Mouse (Mus musculus): ENCODE results near the gene Auts2. TPM values are rescaled to one million over a fixed set of nuclear protein-coding genes. Genes with fewer than 3 reads are reported as not detected.

The Auts2 gene
- total RNA-seq, 2 experiments from 2014 or later, result 19.4 to 30.5 TPM

GRCm38 (mm10) chr5:131435239-131435876 is 1107.8 kb downstream of the Auts2 start:
- intact Hi-C loops (cut with DNase I; ENCODE audit: low total_unique reads), result no loop called here
- no peak for DNase-seq

- intact Hi-C loops (cut with DNase I; ENCODE audit: low total_unique reads), result no loop called here
- no peak for DNase-seq
Observed at GRCm38 (mm10) chr5:131433291-131433690, 1109.9 kb downstream of the Auts2 start.

- DNase-seq, result no peak
- intact Hi-C loops (cut with DNase I; ENCODE audit: low total_unique reads), result no loop called here
Observed at GRCm38 (mm10) chr5:131431896-131432295, 1111.2 kb downstream of the Auts2 start.

- DNase-seq, result peak; percentile 44
- intact Hi-C loops (cut with DNase I; ENCODE audit: low total_unique reads), result no loop called here
Observed at GRCm38 (mm10) chr5:131430109-131430508, 1113.0 kb downstream of the Auts2 start.

GRCm38 (mm10) chr5:131429563-131429962 is 1113.6 kb downstream of the Auts2 start:
- intact Hi-C loops (cut with DNase I; ENCODE audit: low total_unique reads), result loop anchor here (5.0 to 10.0 kb wide), 2 partner anchors 275 to 567 kb away; no protein-coding TSS in a partner anchor

GRCm38 (mm10) chr5:131427734-131428413 is 1115.3 kb downstream of the Auts2 start:
- intact Hi-C loops (cut with DNase I; ENCODE audit: low total_unique reads), result loop anchor here (2.0 to 10.0 kb wide), 3 partner anchors 273 to 566 kb away; no protein-coding TSS in a partner anchor

More at GRCm38 (mm10) chr5:131429563-131429962, 1113.6 kb downstream of the Auts2 start:
- no peak for DNase-seq

GRCm38 (mm10) chr5:131422737-131423136 is 1120.4 kb downstream of the Auts2 start:
- no peak for DNase-seq
- intact Hi-C loops (cut with DNase I; ENCODE audit: low total_unique reads), result loop anchor here (10.0 kb wide), 1 partner anchor 268 kb away; no protein-coding TSS in a partner anchor

More at GRCm38 (mm10) chr5:131427734-131428413, 1115.3 kb downstream of the Auts2 start:
- peak; percentile 67 for DNase-seq

GRCm38 (mm10) chr5:131420406-131420805 is 1122.7 kb downstream of the Auts2 start:
- no peak for DNase-seq
- intact Hi-C loops (cut with DNase I; ENCODE audit: low total_unique reads), result loop anchor here (10.0 kb wide), 1 partner anchor 266 kb away; no protein-coding TSS in a partner anchor

GRCm38 (mm10) chr5:131415902-131416545 is 1127.1 kb downstream of the Auts2 start:
- no peak for DNase-seq
- intact Hi-C loops (cut with DNase I; ENCODE audit: low total_unique reads), result no loop called here

- intact Hi-C loops (cut with DNase I; ENCODE audit: low total_unique reads), result no loop called here
Observed at GRCm38 (mm10) chr5:131398250-131398649, 1144.9 kb downstream of the Auts2 start.

GRCm38 (mm10) chr5:131395756-131396155 is 1147.4 kb downstream of the Auts2 start:
- intact Hi-C loops (cut with DNase I; ENCODE audit: low total_unique reads), result no loop called here
- no peak for DNase-seq

More at GRCm38 (mm10) chr5:131398250-131398649, 1144.9 kb downstream of the Auts2 start:
- DNase-seq, result no peak
